Mouse (Mus musculus) MN1 (cell line): ENCODE results near the gene Mei4.

Source experiments
- DNase-seq: peaks from one replicate; pipeline ENCODE4 v3.0.0-alpha.2; 2016; ENCODE audit warnings: low spot score

Gene Mei4

DNA sequence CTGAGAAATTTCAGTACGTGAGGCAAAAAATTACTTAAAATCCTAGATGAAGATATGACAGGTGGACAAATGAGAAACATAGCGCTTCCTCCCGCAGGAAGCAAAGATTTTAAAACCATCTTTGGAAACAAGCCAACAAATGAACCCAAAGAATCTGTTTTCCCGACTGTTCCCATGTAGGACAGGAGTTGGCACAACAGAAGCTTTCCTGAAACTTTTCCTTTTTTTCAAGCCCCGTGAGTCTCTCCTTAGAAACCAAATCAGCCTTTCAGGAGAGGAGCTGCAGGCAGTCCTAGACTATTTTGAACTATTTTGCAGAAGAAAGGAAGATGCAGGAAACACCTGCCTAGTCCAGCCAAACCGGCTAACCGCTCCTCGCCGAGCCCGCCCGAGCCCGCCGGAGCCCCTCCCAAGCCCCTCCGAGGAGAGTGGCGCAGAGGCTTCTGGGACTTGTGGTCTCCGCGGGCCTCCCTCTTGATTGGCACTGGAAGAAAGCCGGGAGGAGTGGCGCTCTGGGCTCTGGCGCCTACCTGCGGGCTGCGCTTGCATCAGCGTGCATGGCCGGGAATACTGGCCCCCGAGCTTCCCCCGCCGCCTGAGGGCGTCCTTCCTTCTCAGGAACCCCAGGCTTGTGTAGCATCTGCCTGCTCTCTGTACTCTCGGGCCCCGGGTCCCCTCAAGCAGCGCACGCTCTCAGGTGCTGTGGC lies at the start of gene Mei4:
TSS of gene Mei4 (plus strand) at position 490 of the 707 bp plus-strand sequence.
- DNase-seq, result no peak

DNA sequence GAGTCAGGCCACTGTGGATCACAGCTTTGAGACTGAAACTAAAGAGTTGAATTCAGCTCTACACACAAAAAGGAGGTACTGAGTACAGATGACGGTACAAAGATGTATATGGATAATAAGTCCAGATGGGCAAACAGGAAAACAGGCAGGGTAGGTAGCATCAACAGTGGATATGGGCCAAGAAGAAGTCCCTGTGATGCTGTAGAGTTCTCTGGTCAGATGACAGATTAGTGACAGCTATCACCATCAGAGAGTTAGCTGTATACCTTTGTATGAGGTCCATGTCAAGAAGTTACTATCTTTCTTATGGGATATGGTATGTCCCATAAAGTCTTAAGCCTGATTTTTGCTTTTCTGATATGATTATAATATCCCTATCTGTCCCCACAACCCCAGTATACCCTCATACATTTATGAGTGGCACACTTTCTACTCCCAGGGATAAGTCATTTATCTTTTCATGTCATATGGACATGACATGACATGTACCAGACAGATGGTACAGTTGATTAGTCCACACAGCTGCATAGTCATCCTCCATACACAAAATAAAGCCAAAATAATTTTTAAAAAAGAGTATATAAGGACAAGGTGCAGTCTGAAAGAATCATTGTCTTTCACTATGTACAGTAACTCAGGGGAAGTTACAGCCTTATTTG lies 43.6 kb upstream of the Mei4 start:
- DNase-seq, result no peak

DNA sequence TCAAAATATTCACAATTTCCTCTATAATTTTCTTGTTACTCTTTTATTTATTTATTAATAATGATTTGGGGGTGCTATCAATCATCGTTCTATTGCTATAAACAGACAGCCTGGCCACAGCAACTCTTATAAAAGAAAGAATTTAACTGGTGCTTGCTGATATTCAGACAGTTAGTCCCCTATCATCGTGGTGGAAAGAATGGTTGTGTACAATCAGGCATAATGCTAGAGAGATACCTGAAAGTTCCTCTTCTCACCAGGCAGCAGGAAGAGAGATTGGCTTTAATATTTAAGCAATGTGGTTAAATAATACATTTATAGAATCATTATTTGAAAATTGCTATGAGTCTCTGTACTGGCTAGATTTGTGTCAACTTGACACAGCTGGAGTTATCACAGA lies 35.9 kb upstream of the Mei4 start:
- DNase-seq, result no peak

DNA sequence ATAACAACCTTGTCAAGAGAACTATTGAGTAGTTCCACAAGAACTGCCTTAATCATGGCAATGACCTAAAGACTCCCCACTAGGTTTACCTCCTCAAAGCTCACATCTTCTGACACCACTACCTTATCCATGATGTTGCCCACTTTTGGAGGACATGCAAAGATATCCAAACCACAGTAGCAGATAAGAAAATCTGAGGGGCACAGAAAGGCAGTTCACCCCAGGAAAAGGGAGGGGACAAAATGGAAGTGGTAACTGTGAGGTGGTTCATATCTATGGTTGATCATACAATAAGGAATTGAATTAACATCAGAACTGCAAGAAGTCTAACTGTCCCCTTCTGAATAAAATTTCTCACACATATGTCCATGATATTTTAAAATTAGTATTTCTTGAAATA lies 29.4 kb upstream of the Mei4 start:
- DNase-seq, result no peak

DNA sequence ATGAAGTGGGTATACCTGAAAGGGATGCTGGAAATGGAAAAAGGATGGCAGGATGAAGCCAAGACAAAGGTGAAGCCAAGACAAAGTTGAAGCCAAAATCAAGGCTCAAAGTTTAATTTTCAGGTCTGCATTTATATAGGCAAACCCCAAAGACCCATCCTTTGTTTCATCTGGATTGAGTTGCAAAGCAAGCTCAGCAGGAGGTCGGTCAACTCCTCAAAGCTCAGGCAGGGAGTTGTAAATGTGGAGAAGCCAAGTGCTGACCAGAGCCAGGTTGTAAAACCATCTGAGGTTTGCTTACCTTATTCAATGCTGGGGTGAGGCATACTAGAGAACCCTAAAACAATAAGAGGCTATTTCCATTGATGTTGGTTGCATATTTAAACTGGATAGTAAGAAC lies 4.6 kb upstream of the Mei4 start:
- no peak for DNase-seq

DNA sequence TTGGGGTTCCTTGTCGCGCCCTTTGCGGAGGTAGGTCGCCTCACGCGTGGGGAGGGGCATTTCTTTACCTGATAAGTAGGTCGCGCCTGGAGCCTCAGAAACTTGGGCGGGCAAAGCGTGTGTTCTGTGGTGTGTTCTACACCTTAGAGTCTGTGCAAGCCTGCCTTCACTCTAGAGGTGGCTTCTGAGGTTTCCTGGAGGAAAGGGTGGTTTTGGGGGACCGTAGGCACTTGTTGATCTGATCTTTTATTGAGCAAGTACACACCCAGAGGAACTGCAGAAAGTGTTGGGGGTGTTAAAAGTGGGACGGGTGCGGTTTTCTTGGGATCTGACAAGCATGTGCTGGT lies 391 bp downstream of the Mei4 start:
- DNase-seq, result no peak

DNA sequence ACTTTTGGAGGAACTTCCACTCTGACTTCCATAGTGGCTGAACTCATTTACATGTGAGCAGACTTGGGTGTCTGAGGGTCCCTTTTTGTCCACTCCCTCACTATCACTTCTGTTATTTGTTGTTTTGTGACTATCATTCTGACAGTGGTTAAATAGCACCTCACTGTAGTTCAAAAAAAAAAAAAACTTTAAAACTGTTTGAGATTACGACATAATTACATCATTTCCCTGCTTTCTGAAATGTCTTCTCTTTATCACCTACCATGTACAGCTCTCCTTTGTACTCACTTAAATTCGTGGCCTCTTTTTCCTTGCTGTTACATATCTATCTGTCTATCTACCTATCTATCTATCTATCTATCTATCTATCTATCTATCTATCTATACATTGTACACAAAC lies 2.6 kb downstream of the Mei4 start:
- no peak for DNase-seq

DNA sequence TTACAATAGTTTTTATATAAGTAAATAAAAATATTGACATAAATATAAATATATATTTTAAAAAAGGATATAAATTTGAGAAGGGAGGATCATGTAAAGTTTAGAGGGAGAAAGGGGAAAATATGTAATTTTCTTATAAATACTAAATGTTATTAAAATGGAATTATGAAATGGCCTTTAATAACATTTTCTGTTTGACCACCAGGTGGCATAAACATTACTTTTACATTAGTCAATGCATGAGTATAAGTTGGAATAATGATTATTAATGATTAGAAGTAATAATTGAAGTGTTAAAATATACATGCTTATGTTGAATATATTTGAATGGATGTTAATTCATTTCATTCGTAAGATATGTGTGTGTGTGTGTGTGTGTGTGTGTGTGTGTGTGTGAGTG lies 58.0 kb downstream of the Mei4 start:
- no peak for DNase-seq

DNA sequence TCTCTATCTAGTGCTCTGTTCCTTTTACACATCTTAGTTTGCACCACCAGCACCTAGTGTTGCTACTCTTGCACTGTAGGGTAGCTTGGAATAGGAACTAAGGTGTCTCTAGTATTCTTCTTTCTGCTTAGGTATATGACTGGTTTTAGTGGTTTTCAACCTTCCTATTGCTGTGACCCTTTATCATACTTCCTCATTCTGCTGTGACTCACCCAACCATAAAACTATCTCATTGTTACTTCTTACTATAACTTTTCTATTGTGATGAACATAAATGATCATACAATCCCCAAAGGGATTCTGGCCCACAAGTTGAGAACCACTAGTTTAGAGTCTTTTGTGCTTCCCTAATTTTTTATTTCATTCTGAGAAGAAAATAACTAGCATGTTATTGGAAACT lies 61.3 kb downstream of the Mei4 start:
- DNase-seq, result no peak

DNA sequence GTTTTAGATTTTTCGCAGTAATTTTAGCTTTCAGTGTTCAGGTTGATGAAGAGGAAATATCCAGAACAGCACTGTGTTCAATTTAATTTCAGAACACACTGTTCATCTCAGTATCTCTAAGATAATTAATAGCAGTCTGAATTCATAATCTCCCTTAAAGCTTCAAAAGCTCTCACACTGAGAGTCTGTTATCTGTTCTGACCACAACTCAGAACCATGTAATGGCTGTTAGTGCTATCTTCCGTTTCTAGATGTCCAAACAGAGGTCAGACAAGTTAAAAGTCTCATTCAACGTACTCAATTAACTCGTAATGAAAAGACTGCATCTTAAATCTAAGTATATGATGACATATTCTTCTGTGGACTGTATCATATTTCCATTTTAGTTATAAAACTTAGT lies 77.1 kb downstream of the Mei4 start:
- no peak for DNase-seq

DNA sequence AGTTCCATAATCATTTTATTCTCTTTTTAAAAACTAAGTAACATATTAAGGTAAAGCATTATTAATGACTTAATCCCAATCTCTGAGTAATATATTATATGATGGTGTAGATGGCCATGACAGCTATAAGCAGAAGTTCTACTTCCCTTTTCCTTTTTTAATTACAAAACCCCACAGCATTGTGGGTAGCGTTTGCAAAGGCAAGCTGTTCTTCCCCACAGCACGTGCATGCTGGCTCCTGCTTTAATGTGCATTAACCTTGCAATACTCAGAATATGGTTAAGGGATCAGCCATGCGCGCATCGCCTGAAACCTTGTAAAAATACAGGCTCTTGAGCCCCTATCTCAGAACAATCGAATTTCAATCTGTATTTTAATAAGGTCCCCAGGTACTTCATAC lies 82.2 kb downstream of the Mei4 start:
- DNase-seq, result no peak

DNA sequence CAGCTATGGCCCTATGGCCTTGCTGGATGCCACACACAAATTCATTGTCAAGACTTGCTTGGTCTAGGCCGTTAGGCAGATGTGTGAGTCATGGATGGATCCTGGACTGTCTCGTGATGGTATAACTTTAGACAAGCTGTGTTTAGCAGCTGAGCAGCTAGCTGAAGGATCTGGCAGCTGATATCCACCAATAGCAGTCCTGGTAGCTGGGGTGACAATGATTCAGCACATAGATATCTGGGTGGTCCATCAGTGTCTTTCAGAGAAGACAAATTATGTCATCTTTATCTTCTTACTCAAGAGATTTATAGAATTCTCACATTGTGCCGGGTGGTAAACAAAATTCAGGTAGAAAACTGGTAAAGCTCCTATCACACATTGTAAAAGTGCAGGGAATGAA lies 93.4 kb downstream of the Mei4 start:
- no peak for DNase-seq

DNA sequence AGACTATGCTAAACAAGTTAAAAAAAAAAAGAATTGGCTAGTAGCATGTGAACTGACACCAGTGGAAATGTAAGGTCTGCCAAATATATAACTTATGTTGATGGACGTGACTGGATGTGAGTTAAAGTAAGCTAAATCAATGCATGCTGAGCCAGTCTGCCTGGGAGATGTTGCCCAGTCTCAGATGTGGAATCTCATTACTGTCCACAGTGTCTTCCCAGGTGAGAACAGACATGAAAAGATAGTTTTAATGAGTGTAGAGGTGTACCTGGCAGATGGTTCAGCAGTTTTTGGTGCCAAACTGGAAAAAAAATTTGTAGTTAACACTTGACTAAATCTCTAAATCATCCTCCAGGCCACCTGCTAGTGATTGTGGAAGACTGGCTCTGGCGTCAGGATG lies 94.4 kb downstream of the Mei4 start:
- no peak for DNase-seq

DNA sequence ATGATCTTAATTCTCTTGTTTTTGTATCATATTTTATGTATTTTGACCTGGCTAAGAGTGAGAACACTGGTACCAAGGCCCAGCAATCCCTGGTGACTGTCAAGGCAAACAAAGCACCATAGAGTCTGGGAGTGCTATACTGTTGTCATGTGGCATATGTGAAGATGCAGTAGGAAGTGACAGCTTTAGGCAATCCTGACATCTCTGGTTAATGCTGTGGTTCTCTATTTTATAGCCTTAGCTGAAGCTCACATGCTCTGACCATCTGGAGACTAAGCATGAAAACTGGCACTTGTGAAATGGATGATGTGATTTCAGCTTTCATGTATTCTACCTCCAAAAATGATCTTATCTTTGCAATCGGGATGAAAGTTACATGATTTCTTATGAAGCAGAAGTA lies 103.3 kb downstream of the Mei4 start:
- DNase-seq, result no peak

DNA sequence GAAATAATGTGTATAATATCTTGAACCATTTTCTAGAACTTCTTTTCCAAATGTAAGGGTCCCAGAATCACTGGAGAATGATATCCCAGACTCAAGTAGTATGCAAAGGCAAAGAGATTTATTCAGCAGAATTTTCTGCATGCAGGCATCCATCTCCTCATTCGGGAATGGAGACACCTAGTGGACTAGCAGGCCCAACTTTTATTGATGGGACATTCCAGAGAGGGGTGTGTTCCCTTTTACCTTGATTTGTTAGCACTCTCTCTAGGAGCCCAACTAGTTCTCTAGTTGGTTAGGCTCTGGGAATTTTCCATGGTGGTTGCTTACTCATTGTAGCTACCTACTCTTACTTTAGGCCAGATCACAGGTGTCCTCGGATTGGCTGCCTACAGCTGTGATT lies 105.5 kb downstream of the Mei4 start:
- DNase-seq, result no peak

DNA sequence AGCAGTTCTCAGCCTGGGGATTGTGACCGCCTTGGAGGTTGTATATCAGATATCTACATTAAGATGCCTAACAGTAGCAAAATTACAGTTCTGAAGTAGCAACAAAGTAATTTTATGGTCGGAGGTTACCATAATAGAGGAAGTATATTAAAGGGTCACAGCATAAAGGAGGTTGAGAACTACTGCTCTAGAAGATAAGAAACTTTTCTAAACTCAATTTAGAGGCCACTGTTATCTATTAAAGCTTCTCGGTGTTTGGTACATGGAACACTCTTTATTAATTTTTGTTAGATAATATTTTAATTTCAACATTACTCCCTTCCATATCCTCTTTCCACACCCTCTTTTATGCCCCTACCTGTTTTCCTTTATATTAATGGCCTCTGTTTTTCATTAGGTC lies 119.0 kb downstream of the Mei4 start:
- DNase-seq, result no peak

DNA sequence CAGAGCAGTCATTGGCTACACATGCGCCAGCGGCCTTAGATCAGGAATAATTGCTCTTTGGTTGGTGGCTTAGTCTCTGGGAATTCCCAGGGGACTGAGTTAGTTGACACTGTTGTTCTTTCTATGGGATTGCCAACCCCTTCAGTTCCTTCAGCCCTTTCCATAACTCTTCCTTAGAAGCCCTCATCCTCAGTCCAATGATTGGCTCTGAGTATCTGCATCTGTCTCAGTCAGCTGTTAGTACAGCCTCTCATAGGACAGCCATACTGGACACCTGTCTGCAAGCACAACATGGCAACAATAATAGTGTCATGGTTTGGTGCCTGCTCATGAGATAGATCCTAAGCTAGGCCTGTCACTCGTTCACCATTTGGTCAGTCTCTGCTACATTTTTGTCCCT lies 149.5 kb downstream of the Mei4 start:
- no peak for DNase-seq

DNA sequence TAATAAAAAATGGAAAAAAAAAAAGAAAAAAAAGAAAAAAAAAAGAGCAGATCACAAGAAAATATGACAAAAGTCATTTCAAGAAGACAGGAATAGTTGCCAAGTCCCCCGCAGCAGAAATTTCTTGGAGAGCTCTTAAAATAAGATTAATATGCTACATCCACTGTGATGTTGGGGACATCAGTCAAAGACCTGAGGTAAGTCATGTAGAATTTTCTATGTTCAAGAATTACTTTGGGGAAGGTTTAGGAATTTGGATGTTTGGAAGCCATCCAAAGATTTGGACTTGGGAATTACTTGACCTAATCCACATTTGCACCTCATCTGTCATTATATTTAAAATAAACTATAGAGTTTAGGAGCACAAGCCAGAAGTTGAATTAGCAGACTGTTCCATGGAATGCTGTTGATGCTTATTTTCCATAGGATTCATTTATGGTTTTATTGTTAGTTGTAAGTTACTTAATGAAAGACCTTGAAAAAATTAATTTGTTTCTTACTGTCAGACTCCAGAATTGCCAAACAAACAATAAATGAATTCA lies 179.1 kb downstream of the Mei4 start:
- DNase-seq, result no peak

DNA sequence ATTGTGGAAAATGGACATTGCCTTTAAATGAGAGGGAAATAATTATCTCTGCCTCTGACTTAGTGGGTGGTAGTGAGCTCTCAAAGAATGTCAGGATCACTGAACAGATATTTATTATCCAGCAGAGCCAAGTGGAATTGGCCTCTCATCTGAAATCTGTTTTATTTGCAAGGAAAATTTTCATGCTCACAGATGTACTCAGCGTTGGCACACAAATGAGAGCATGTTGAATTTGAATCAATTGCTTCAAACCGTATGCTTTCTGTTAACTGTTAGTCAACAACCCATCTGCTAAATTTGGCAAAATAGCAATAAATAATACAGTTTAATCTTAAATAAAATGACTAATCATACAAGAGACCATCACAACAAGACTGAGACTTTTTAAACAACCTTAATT lies 181.0 kb downstream of the Mei4 start:
- DNase-seq, result no peak

DNA sequence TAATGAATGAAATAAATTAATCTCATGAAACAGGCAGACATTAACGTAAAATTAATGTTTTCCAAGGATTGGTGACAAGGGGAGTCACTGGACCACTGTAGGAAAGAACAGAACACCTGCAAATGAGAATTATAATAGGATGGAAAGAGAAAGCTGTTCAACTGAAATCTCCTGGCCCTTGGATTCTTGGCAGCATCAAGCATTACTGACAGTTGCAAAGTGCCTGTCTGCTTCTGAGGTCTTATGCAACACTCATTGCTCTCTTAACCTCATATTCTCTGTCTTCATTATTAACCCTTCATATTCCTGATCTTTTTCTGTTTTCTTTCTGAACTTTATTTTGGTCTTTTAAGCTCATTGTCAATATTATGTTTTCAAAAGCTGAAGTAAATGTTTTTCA lies 210.4 kb downstream of the Mei4 start:
- no peak for DNase-seq

DNA sequence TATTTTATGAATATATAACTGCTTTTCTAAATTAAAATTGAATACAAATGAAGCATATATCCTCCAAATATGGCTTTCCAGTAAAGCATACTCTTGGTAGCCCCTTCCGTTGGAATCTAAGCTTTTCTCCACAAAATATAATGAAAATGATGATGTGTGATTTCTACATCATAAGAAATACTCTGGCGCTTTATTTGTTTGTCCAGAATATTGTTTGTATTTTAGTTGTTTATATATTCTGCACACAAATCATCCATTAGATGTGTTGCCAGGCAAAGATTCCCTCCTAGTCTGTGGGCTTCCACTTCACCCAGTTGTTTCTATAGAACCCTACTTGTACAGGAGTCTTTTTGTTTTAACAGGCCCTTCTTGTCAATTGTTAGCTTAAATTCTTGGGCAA lies 211.8 kb downstream of the Mei4 start:
- DNase-seq, result no peak

DNA sequence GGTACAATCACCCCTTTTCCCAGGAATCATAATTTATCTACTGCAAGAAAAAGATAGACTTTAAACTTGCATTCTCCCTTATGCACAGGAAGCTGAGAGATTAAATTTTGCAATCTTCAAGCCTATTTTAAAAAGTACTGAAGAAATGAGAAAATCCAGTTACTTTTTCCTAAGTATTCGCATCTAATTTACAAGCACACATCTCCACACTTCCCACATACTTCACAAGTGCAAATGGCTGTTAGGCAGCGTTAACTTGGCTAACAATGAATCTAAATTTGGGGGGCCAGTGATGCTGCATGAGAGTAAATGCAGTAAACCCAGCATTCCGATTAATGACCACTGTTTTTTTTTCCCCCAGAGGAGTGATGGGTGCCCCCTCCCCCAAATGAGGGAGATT lies 232.9 kb downstream of the Mei4 start:
- DNase-seq, result no peak

DNA sequence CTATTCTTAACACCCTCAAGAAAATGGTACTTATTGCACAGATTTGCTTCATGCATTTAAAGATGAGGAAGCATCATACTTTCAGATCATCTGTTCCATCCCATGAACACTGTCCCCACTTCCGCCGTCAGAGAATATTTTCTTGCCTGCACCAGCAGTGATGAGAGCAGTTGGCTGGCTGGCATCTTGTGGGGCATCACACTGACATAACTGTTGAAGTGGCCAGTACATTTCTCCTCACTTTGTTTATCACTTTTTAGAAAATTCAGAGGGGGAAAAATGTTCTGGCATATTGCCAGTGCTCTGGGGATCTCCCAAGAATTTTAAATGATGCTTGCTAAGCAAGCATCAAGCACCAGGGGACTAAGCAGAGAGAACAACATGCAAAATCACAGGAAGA lies 251.4 kb downstream of the Mei4 start:
- no peak for DNase-seq

DNA sequence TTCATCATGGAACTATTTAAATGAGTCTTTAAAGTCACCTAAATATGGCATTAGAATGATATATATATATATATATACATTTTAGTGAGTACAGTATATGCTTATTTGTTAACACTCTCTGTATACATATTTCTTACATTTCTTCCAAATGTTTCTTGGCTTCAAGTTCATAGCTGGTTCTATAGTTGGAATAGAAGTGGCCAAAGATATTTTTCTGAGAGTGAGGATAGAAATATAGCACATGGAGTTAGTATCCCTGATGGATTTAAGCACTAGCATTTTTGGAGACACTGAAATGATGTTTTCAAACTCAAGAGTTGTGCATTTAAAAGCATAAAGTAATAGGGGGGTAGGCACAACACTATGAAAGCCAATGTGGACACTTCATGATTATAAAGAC lies 272.6 kb downstream of the Mei4 start:
- DNase-seq, result no peak
